Comparison of ENCODE assay signal across 13 mouse cellular contexts in the genomic region with DNA sequence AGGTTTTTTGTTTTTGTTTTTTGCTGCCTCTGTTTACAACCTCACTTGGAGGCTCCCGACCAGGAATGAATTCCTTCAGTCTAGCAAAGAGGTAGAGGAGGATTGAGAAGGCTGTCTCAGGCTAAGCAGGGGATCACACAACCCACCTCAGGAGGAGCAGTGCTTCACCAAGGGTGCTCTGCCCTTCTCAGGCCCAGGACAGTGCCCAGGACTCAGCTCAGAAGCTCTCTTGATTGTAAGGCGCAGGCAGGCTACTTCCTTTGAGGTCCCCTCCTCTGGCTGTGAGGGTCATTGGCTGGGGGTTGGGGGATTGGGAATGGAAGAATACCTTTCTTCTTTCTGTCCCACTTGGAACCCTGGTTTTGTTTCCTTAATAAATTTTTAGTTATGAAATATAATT. TPM values are rescaled to one million over a fixed set of nuclear protein-coding genes. Genes with fewer than 3 reads are reported as not detected.
A peak's percentile ranks its signal among the peaks of the same experiment; 100 is the strongest.
DNase-seq lines count a peak whose midpoint lies in the region; ATAC-seq and TF ChIP-seq lines count a peak whose summit lies in the region.
"Had no signal": no experiment of that assay in that cellular context is flagged by ENCODE, and none has a peak within 500 bp of the region (broad histone marks: within the 10 kb centered on the region; RNA-seq: fewer than 3 reads in every experiment).

No protein-coding gene starts in this region.

- 0 out of 2 replicates have a peak overlapping the region, but pooled peaks have one; percentile 9 for H3K27ac ChIP-seq in heart, embryonic 13.5 days (replicated peaks)
- H3K27ac ChIP-seq in limb, embryonic 12.5 days: no peak overlapping the region
- no peak overlapping the region for H3K27ac ChIP-seq in limb, embryonic 10.5 days
- H3K27ac ChIP-seq in brown adipose tissue, adult 24 weeks (replicated peaks; ENCODE audit: low read depth, low read length): peak overlapping the region; percentile 4
- H3K27ac ChIP-seq in intestine, postnatal 0 days (ENCODE audit: low read depth, low read length): peak overlapping the region; percentile 15; the same call in 1 of the 2 replicates
- H3K27ac ChIP-seq: hindbrain, postnatal 0 days; liver, embryonic 14.5 days had no signal

- H3K36me3 ChIP-seq in heart, embryonic 13.5 days: peaks cover 74% of the 10 kb centered on the region
- H3K36me3 ChIP-seq in limb, embryonic 12.5 days: peaks cover 81% of the 10 kb centered on the region
- H3K36me3 ChIP-seq in limb, embryonic 10.5 days: peaks cover 56% of the 10 kb centered on the region
- H3K36me3 ChIP-seq in intestine, postnatal 0 days (ENCODE audit: control insufficient read depth, insufficient read depth): peaks cover 46% of the 10 kb centered on the region

- intact Hi-C loops in heart, postnatal 25 days (cut with DNase I): loop anchor here (2.0 kb wide), 2 partner anchors 29 to 117 kb away; no protein-coding TSS in a partner anchor

- no peak for DNase-seq in heart, postnatal 25 days (ENCODE audit: low spot score)
- no peak for DNase-seq in limb, embryonic 10.5 days (ENCODE audit: low spot score)
- no peak for DNase-seq in urinary bladder, adult 18-20 months (ENCODE audit: low spot score in 2 of 2)
- no peak for DNase-seq in cerebellum, adult 9-11 months
- DNase-seq: adrenal gland, postnatal 14 days; right cerebral cortex, adult 18-20 months had no signal

- WGBS in heart, embryonic 13.5 days: 72% methylated on average over 2 of the region's 2 CpGs
- WGBS in limb, embryonic 12.5 days: 73% methylated on average over 2 of the region's 2 CpGs
- WGBS in limb, embryonic 10.5 days: 79% methylated on average over 2 of the region's 2 CpGs
- 58% methylated on average over 2 of the region's 2 CpGs for WGBS in intestine, postnatal 0 days

- no peaks in the 10 kb centered on the region for H3K9me3 ChIP-seq in heart, embryonic 13.5 days
- H3K9me3 ChIP-seq in limb, embryonic 12.5 days: no peaks in the 10 kb centered on the region
- no peaks in the 10 kb centered on the region for H3K9me3 ChIP-seq in limb, embryonic 10.5 days (replicated peaks)
- no peaks in the 10 kb centered on the region for H3K9me3 ChIP-seq in intestine, postnatal 0 days (ENCODE audit: control insufficient read depth)

- peak overlapping the region; percentile 97 for H3K4me2 ChIP-seq in heart, embryonic 13.5 days
- H3K4me2 ChIP-seq in limb, embryonic 12.5 days: peak overlapping the region; percentile 91
- H3K4me2 ChIP-seq in intestine, postnatal 0 days (replicated peaks; ENCODE audit: low read depth): 0 out of 2 replicates have a peak overlapping the region, but pooled peaks have one; percentile 9

- peak overlapping the region; percentile 79 for H3K4me3 ChIP-seq in heart, embryonic 13.5 days
- H3K4me3 ChIP-seq in limb, embryonic 12.5 days (replicated peaks): peak overlapping the region; percentile 73
- no peak overlapping the region for H3K4me3 ChIP-seq in limb, embryonic 10.5 days
- peak overlapping the region; percentile 4; the same call in 1 of the 2 replicates for H3K4me3 ChIP-seq in brown adipose tissue, adult 24 weeks (ENCODE audit: insufficient read depth, low read depth, low read length)
- H3K4me3 ChIP-seq in intestine, postnatal 0 days (ENCODE audit: low read depth, low read length): no peak overlapping the region
- H3K4me3 ChIP-seq: megakaryocyte, embryonic 14.5 days had no signal

- no peak for ATAC-seq in heart, embryonic 13.5 days (ENCODE audit: extremely low read depth, insufficient number of reproducible peaks, low FRiP score, low TSS enrichment)
- ATAC-seq in limb, embryonic 12.5 days (ENCODE audit: insufficient number of reproducible peaks, insufficient read depth, low FRiP score, low TSS enrichment, low read depth): no peak
- no peak for ATAC-seq in intestine, postnatal 0 days
- ATAC-seq: hindbrain, postnatal 0 days had no signal

- H3K9ac ChIP-seq in heart, embryonic 13.5 days: peak overlapping the region; percentile 88
- 0 out of 2 replicates have a peak overlapping the region, but pooled peaks have one; percentile 82 for H3K9ac ChIP-seq in limb, embryonic 12.5 days (replicated peaks)
- H3K9ac ChIP-seq in intestine, postnatal 0 days (ENCODE audit: low read depth, low read length): no peak overlapping the region; the same call in 1 of the 2 replicates
- H3K9ac ChIP-seq: liver, embryonic 14.5 days had no signal

- peaks cover 80% of the 10 kb centered on the region for H3K4me1 ChIP-seq in heart, embryonic 13.5 days
- H3K4me1 ChIP-seq in limb, embryonic 12.5 days (replicated peaks): peaks cover 49% of the 10 kb centered on the region
- H3K4me1 ChIP-seq in limb, embryonic 10.5 days: peaks cover 55% of the 10 kb centered on the region
- peaks cover 9% of the 10 kb centered on the region; the same call in 1 of the 2 replicates for H3K4me1 ChIP-seq in brown adipose tissue, adult 24 weeks (ENCODE audit: control insufficient read depth, insufficient read depth, insufficient read length, low read length)
- peaks cover 4% of the 10 kb centered on the region for H3K4me1 ChIP-seq in intestine, postnatal 0 days (replicated peaks; ENCODE audit: control insufficient read depth, insufficient read depth, low read length)

- peaks cover 62% of the 10 kb centered on the region for H3K27me3 ChIP-seq in heart, embryonic 13.5 days (replicated peaks)
- peaks cover 63% of the 10 kb centered on the region for H3K27me3 ChIP-seq in limb, embryonic 12.5 days
- peaks cover 67% of the 10 kb centered on the region for H3K27me3 ChIP-seq in limb, embryonic 10.5 days (ENCODE audit: low read depth, poor library complexity, severe bottlenecking)
- H3K27me3 ChIP-seq in intestine, postnatal 0 days (replicated peaks; ENCODE audit: control insufficient read depth, insufficient read depth, low read length): peaks cover 29% of the 10 kb centered on the region

- no peak for TF ChIP-seq CTCF in intestine, postnatal 0 days (IDR thresholded peaks at IDR 0.05; ENCODE audit: low read depth)

RNA-seq across cellular contexts. Expression of a gene that starts 5.3 kb away (rescaled TPM):
- polyA plus RNA-seq in heart, embryonic 13.5 days (2015; fragmentation: Nextera tagmentation; extraction: Ambion mirVana): 9.4 and 9.5 TPM in 2 replicates
- total RNA-seq in heart, postnatal 25 days (2021): 10 to 100 TPM; 15.3 to 19.2 TPM
- 30.3 and 35.5 TPM in 2 replicates for polyA plus RNA-seq in limb, embryonic 12.5 days (2016; fragmentation: Nextera tagmentation; extraction: Ambion mirVana)
- polyA plus RNA-seq in limb, embryonic 10.5 days (2016; fragmentation: Nextera tagmentation; extraction: Ambion mirVana): 0.99 and 3.5 TPM in 2 replicates
- 4.9 and 5.3 TPM in 2 replicates for polyA plus RNA-seq in brown adipose tissue, adult 24 weeks (2012; ENCODE audit: insufficient read depth, insufficient read length, missing spikeins)
- polyA plus RNA-seq in intestine, postnatal 0 days (2015; fragmentation: Nextera tagmentation; extraction: Ambion mirVana): 8.6 and 8.8 TPM in 2 replicates

RNA-seq across cellular contexts. Expression of a gene that starts 14.6 kb away (rescaled TPM):
- polyA plus RNA-seq in heart, embryonic 13.5 days (2015; fragmentation: Nextera tagmentation; extraction: Ambion mirVana): 15.2 and 16.4 TPM in 2 replicates
- total RNA-seq in heart, postnatal 25 days (2021): 1 to 10 TPM; 6.0 to 6.1 TPM
- 29.6 and 31.0 TPM in 2 replicates for polyA plus RNA-seq in limb, embryonic 12.5 days (2016; fragmentation: Nextera tagmentation; extraction: Ambion mirVana)
- 38.0 and 39.9 TPM in 2 replicates for polyA plus RNA-seq in limb, embryonic 10.5 days (2016; fragmentation: Nextera tagmentation; extraction: Ambion mirVana)
- 10.4 and 13.2 TPM in 2 replicates for polyA plus RNA-seq in brown adipose tissue, adult 24 weeks (2012; ENCODE audit: insufficient read depth, insufficient read length, missing spikeins)
- 21.6 and 22.4 TPM in 2 replicates for polyA plus RNA-seq in intestine, postnatal 0 days (2015; fragmentation: Nextera tagmentation; extraction: Ambion mirVana)

RNA-seq across cellular contexts. Expression of a gene that starts 27.0 kb away (rescaled TPM):
- polyA plus RNA-seq in heart, embryonic 13.5 days (2015; fragmentation: Nextera tagmentation; extraction: Ambion mirVana): 19.3 and 21.3 TPM in 2 replicates
- 1 to 10 TPM; 7.4 to 9.0 TPM for total RNA-seq in heart, postnatal 25 days (2021)
- polyA plus RNA-seq in limb, embryonic 12.5 days (2016; fragmentation: Nextera tagmentation; extraction: Ambion mirVana): 24.0 and 25.5 TPM in 2 replicates
- 32.7 and 35.3 TPM in 2 replicates for polyA plus RNA-seq in limb, embryonic 10.5 days (2016; fragmentation: Nextera tagmentation; extraction: Ambion mirVana)
- polyA plus RNA-seq in brown adipose tissue, adult 24 weeks (2012; ENCODE audit: insufficient read depth, insufficient read length, missing spikeins): 8.8 and 9.4 TPM in 2 replicates
- 11.3 and 12.3 TPM in 2 replicates for polyA plus RNA-seq in intestine, postnatal 0 days (2015; fragmentation: Nextera tagmentation; extraction: Ambion mirVana)

RNA-seq across cellular contexts. Expression of a gene that starts 29.5 kb away (rescaled TPM):
- polyA plus RNA-seq in heart, embryonic 13.5 days (2015; fragmentation: Nextera tagmentation; extraction: Ambion mirVana): 10.2 and 12.4 TPM in 2 replicates
- total RNA-seq in heart, postnatal 25 days (2021): 1 to 10 TPM; 9.7 to 9.8 TPM
- polyA plus RNA-seq in limb, embryonic 12.5 days (2016; fragmentation: Nextera tagmentation; extraction: Ambion mirVana): 1.5 and 2.1 TPM in 2 replicates
- 0.90 and 1.3 TPM in 2 replicates for polyA plus RNA-seq in limb, embryonic 10.5 days (2016; fragmentation: Nextera tagmentation; extraction: Ambion mirVana)
- polyA plus RNA-seq in brown adipose tissue, adult 24 weeks (2012; ENCODE audit: insufficient read depth, insufficient read length, missing spikeins): 5.3 and 6.1 TPM in 2 replicates
- polyA plus RNA-seq in intestine, postnatal 0 days (2015; fragmentation: Nextera tagmentation; extraction: Ambion mirVana): 1.5 and 1.8 TPM in 2 replicates

Comparison
In these comparisons a context has a peak if more than half of its experiments do, and no peak if none do; other contexts are left out.
1. H3K4me3 ChIP-seq: peak in heart, embryonic 13.5 days (single experiment), limb, embryonic 12.5 days (single experiment) and brown adipose tissue, adult 24 weeks (single experiment); none in limb, embryonic 10.5 days (single experiment) and intestine, postnatal 0 days (single experiment).
2. H3K27ac ChIP-seq: peak in heart, embryonic 13.5 days (single experiment), brown adipose tissue, adult 24 weeks (single experiment) and intestine, postnatal 0 days (single experiment); none in limb, embryonic 12.5 days (single experiment) and limb, embryonic 10.5 days (single experiment).
3. H3K4me2 ChIP-seq: peak in every context shown above with its lines; median percentile 97 in heart, embryonic 13.5 days; 91 in limb, embryonic 12.5 days; 9 in intestine, postnatal 0 days.